Mouse (Mus musculus): ENCODE data around the gene Tmem150b.
A peak's percentile ranks its signal among the peaks of the same experiment; 100 is the strongest.

Gene Tmem150b

GRCm38 (mm10) chr7:4725169-4725568 is at the start of gene Tmem150b:
Gene Tmem150b, minus strand, starts transcription at chr7:4725249.
- DNase-seq: no peak

GRCm38 (mm10) chr7:4771202-4771601 is 46.2 kb upstream of the Tmem150b start, which contains the start of gene Fam71e2:
Gene Fam71e2, minus strand, starts transcription at chr7:4771302.
- no peak for DNase-seq

GRCm38 (mm10) chr7:4764946-4765710 is 40.1 kb upstream of the Tmem150b start:
- DNase-seq: no peak

GRCm38 (mm10) chr7:4759670-4760069 is 34.6 kb upstream of the Tmem150b start:
- no peak for DNase-seq

GRCm38 (mm10) chr7:4752821-4753570 is 27.9 kb upstream of the Tmem150b start, which contains the start of gene Cox6b2:
Gene Cox6b2, minus strand, starts transcription at chr7:4753094.
- peak in 1 of 2 experiments; percentile 29 for DNase-seq

GRCm38 (mm10) chr7:4751971-4752820 is 27.1 kb upstream of the Tmem150b start:
- no peak for DNase-seq

- no peak for DNase-seq
Measured at GRCm38 (mm10) chr7:4749169-4749568, 24.1 kb upstream of the Tmem150b start.

GRCm38 (mm10) chr7:4748321-4748720 is 23.3 kb upstream of the Tmem150b start:
- DNase-seq: no peak

- DNase-seq: no peak
Measured at GRCm38 (mm10) chr7:4747156-4747899, 22.3 kb upstream of the Tmem150b start.

- DNase-seq: no peak
Measured at GRCm38 (mm10) chr7:4746326-4746980, 21.4 kb upstream of the Tmem150b start.

GRCm38 (mm10) chr7:4744886-4745285 is 19.8 kb upstream of the Tmem150b start:
- no peak for DNase-seq

- DNase-seq: no peak
Measured at GRCm38 (mm10) chr7:4743354-4743753, 18.3 kb upstream of the Tmem150b start.

GRCm38 (mm10) chr7:4742482-4742819 is 17.4 kb upstream of the Tmem150b start:
- DNase-seq: no peak

- peak; percentile 21 to 33 for DNase-seq
Measured at GRCm38 (mm10) chr7:4741672-4742481, 16.8 kb upstream of the Tmem150b start.

- peak; percentile 75 to 81 for DNase-seq
Measured at GRCm38 (mm10) chr7:4741151-4741550, 16.1 kb upstream of the Tmem150b start.

GRCm38 (mm10) chr7:4740309-4740727 is 15.3 kb upstream of the Tmem150b start:
- DNase-seq: no peak

GRCm38 (mm10) chr7:4739544-4740275 is 14.7 kb upstream of the Tmem150b start, which contains the start of gene Kmt5c:
Gene Kmt5c, plus strand, starts transcription at chr7:4740115.
- peak; percentile 95 to 99 for DNase-seq

- no peak for DNase-seq
Measured at GRCm38 (mm10) chr7:4739041-4739543, 14.0 kb upstream of the Tmem150b start.

GRCm38 (mm10) chr7:4732968-4733392 is 7.9 kb upstream of the Tmem150b start:
- no peak for DNase-seq

GRCm38 (mm10) chr7:4731090-4731489 is 6.0 kb upstream of the Tmem150b start:
- DNase-seq: no peak
